Mouse (Mus musculus) hindbrain, postnatal 0 days (tissue): ENCODE data around the gene Ifnar2. TPM values are rescaled to one million over a fixed set of nuclear protein-coding genes. Genes with fewer than 3 reads are reported as not detected.

Experiments
- ATAC-seq: fragments of 200-750 bp; cut with Nextera tagmentation; 2 replicates; pipeline ENCODE4 v1.8.0; 2017; ENCODE audit warnings: mild to moderate bottlenecking, moderate TSS enrichment, moderate library complexity
- DNase-seq: peaks from one replicate; pipeline ENCODE4 v3.0.0-alpha.2; 2015; ENCODE audit warnings: low spot score
- H3K27ac ChIP-seq: fragments of 300-500 bp; sonication (generic); 2 replicates; pipeline ENCODE4 v1.5.1; 2014; ENCODE audit warnings: mild to moderate bottlenecking
- H3K27me3 ChIP-seq: fragments of 300-500 bp; sonication (generic); 2 replicates; pipeline ENCODE4 v1.6.1; 2014; ENCODE audit warnings: low read length, mixed read lengths; ENCODE audit not compliant: insufficient read depth
- H3K36me3 ChIP-seq: fragments of 300-500 bp; sonication (generic); 2 replicates; pipeline ENCODE4 v1.6.1; 2014; ENCODE audit warnings: low read length, mixed read lengths; ENCODE audit not compliant: insufficient read depth
- H3K4me1 ChIP-seq: fragments of 300-500 bp; sonication (generic); 2 replicates; pipeline ENCODE4 v1.6.1; 2014; ENCODE audit warnings: antibody characterized with exemption, low read length, mixed read lengths; ENCODE audit not compliant: insufficient read depth
- H3K4me2 ChIP-seq: fragments of 300-500 bp; sonication (generic); 2 replicates; pipeline ENCODE4 v1.6.1; 2014; ENCODE audit warnings: low read depth, mild to moderate bottlenecking, low read length, moderate library complexity, mixed read lengths
- H3K4me3 ChIP-seq: fragments of 300-500 bp; sonication (generic); 2 replicates; pipeline ENCODE4 v1.5.1; 2014; ENCODE audit warnings: low read length
- H3K9ac ChIP-seq: fragments of 300-500 bp; sonication (generic); replicated peaks from 2 replicates; pipeline ENCODE4 v1.6.1; 2014; ENCODE audit warnings: mild to moderate bottlenecking, low read length, moderate library complexity, mixed read lengths
- H3K9me3 ChIP-seq: fragments of 300-500 bp; sonication (generic); 2 replicates; pipeline ENCODE4 v1.6.1; 2016; ENCODE audit warnings: low read length, mixed read lengths
- CTCF ChIP-seq: IDR thresholded peaks from 2 replicates; pipeline ENCODE4 v1.5.1; 2016; ENCODE audit warnings: antibody characterized with exemption, control low read depth, low read depth
- WGBS: fragments of 180-500 bp; shearing (Covaris S2); extraction: QIAGEN DNeasy Blood & Tissue Kit; methylation state at CpG from one replicate; pipeline ENCODE4 v1.1.7; 2014; 5-methylcytosine and 5-hydroxymethylcytosine counted together
- polyA plus RNA-seq: library from polyadenylated mRNA; unstranded; fragments of >200 nt; fragmentation: Nextera tagmentation; extraction: Ambion mirVana; gene quantifications from 2 replicates; pipeline ENCODE4 v1.2.1, GENCODE M21; 2015
- total RNA-seq: library from RNA; depleted of rRNA; stranded (reverse); fragments of >200 nt; gene quantifications from 2 replicates; pipeline ENCODE4 v1.2.3, GENCODE M21; 2014

The Ifnar2 gene
- total and polyA plus RNA-seq, 2 experiments from 2014 or later: 20.9 to 49.9 TPM

DNA sequence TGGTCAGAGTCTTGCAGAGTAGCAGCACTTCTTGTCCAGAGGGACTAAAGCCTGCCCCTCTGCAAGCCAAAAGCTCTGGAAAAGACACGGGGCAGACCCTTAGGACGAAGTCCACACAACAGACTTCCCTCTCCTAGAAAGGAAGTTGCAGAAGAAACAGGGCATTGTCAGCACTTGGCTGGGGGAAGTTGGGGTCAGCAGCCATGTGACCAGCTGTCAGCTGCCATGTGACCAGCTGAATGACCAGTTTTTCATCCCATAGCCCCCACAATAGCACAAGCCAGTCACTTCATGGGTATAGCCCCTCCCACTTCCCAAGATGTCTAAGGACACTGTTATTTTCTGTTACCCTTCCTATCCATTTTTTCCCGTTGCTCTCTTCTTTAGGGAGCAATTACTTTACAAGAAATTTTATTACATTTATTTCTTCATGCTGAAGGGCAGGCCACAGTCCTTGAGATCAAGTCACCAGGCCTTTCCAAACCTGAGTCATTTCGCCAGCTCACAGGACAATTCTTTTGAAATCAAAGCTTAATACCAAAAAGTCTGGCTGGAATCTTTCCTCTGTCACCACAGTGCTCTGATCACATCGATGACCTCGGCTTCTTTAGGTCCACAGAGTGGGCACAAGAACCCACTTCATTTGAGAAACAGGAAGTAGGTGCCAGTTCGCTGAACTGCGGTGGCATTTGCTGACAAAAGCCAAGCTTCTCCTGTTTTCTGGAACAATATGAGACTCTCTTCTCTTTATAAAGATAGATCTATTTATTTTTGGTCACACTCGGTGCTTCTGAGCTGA, 43.0 kb downstream of the Ifnar2 start:
- H3K36me3 ChIP-seq: peaks cover 3% of the 10 kb centered on the region; the same call in 1 of the 2 replicates
- H3K9ac ChIP-seq: no peak overlapping the region
- 81% methylated on average over 9 of the region's 9 CpGs for WGBS
- no peak overlapping the region for H3K27ac ChIP-seq
- DNase-seq: no peak
- H3K27me3 ChIP-seq: no peaks in the 10 kb centered on the region
- no peaks in the 10 kb centered on the region for H3K4me1 ChIP-seq
- no peak overlapping the region for H3K4me2 ChIP-seq
- H3K4me3 ChIP-seq: no peak overlapping the region
- no peaks in the 10 kb centered on the region for H3K9me3 ChIP-seq
- ATAC-seq: no peak
- TF ChIP-seq CTCF: no peak

DNA sequence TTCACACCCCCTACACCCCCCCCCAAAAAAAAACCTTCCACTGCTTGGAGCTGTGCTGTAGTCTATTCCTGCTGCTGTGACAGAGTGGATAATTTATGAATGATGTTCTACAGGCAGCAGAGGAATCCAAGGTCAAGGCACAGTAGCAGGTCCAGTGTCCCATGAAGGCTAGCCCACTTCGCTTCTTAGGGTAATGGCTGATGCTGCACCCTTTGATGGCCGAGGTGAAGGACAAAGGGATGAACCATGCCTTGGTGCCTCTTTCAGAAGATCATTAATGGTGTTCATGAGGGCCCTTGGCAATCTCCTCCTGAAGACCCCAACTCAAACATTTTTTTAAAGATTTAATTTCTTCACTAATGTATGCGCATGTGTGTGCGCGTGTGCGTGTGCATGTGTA, 43.8 kb downstream of the Ifnar2 start:
- H3K4me3 ChIP-seq: no peak overlapping the region

DNA sequence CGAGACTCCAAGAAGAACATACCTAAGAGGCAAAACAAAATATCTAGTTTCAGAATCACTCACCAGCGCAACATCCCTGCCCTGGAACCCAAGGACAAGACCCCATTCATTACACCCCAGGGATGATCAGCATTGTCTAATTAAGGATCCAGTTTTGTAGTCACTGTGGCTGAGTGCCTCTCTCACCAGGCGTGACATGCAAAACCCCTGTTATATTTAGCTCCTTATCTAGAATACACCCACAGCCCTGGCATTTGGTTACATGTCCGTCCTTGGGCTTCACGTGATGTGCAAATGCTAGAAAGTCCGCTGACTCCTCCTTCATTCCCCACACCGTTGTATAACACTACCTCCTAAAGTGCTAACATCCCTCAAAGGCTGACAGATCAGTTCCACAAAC, 44.4 kb downstream of the Ifnar2 start:
- Histone ChIP-seq H3K4me3 (no peak overlapping the region), H3K27ac (no peak overlapping the region), H3K36me3 (peaks cover 3% of the 10 kb centered on the region; the same call in 1 of the 2 replicates), H3K4me1 (no peaks in the 10 kb centered on the region), H3K9ac (no peak overlapping the region), H3K4me2 (no peak overlapping the region), H3K27me3 (no peaks in the 10 kb centered on the region), H3K9me3 (no peaks in the 10 kb centered on the region)
- ATAC-seq: no peak
- no peak for TF ChIP-seq CTCF
- no peak for DNase-seq
- 75% methylated on average over 7 of the region's 7 CpGs for WGBS

More for the DNA sequence above, 43.8 kb downstream of the Ifnar2 start:
- DNase-seq (no peak), ATAC-seq (no peak)
- 97% methylated on average over 6 of the region's 6 CpGs for WGBS
- no peak for TF ChIP-seq CTCF
- no peaks in the 10 kb centered on the region for H3K9me3 ChIP-seq
- H3K27me3 ChIP-seq: no peaks in the 10 kb centered on the region
- no peak overlapping the region for H3K9ac ChIP-seq
- H3K36me3 ChIP-seq: peaks cover 3% of the 10 kb centered on the region; the same call in 1 of the 2 replicates
- no peak overlapping the region for H3K27ac ChIP-seq
- H3K4me1 ChIP-seq: no peaks in the 10 kb centered on the region
- no peak overlapping the region for H3K4me2 ChIP-seq

DNA sequence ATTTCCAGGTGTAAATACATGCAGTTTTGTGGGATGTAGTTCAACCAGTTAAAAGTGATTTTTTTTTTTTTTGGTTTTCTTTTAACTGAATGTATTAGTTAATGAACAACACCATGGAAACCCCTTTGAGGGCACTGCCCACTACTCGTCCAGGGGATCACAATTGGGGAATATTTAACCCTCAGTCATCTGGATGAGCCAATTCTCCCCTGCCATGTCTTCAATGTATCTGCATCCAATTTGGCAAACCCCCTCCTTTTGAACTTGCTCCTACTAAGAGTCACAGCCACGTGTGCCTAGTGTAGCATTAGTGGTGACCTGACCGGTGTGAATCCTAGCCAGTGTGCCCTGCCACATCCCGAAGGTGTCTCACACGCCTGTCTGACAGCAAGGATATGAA, 45.9 kb downstream of the Ifnar2 start:
- WGBS: 73% methylated on average over 5 of the region's 5 CpGs
- H3K4me1 ChIP-seq: no peaks in the 10 kb centered on the region

DNA sequence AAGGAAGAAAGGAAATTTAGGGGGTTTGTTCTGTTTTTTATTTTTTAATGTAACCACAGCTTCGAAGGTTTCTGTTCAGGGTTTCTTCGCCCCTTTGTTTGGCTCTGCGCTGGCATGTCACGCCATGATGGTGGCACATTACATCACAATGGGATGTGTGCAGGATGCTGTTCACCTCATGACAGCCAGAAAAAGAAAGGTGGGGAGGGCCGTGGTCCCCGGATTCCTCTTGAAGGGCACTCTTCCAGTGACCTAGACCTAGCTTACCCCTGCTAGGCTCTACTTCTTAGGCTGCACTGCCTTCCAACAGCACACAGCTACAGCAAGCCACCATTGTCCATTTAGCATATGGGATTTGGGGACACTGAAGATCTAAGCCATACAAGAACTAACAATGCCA, 53.2 kb downstream of the Ifnar2 start:
- 82% methylated on average over 6 of the region's 6 CpGs for WGBS
- DNase-seq: no peak
- H3K36me3 ChIP-seq: no peaks in the 10 kb centered on the region

More for the DNA sequence above, 45.9 kb downstream of the Ifnar2 start:
- Histone ChIP-seq H3K9me3 (no peaks in the 10 kb centered on the region), H3K4me3 (no peak overlapping the region), H3K4me2 (no peak overlapping the region), H3K27ac (no peak overlapping the region), H3K27me3 (no peaks in the 10 kb centered on the region), H3K9ac (no peak overlapping the region), H3K36me3 (peaks cover 3% of the 10 kb centered on the region; the same call in 1 of the 2 replicates)
- DNase-seq (no peak), ATAC-seq (no peak)
- no peak for TF ChIP-seq CTCF

DNA sequence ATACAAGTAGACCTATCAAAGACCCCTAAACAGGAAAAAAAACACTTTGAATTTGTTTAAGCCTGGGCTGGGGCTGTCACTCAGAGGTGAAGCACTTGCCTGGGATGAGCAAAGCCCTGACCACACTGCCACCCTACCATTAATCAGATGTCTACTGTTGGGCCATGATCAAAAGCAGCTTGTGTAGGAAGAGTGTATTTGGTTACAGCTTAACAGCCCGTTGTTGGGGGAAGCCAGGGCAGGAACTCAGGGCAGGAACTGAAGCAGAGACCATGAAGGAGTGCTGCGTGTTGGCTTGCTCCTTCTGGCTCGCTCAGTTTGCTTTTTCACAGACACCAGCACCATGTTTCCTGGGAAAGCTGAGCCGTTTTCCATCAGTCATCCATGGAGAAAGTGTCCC, 54.0 kb downstream of the Ifnar2 start:
- Histone ChIP-seq H3K9ac (no peak overlapping the region), H3K4me1 (no peaks in the 10 kb centered on the region), H3K27me3 (no peaks in the 10 kb centered on the region), H3K36me3 (no peaks in the 10 kb centered on the region), H3K27ac (no peak overlapping the region), H3K9me3 (no peaks in the 10 kb centered on the region), H3K4me2 (no peak overlapping the region), H3K4me3 (no peak overlapping the region)
- ATAC-seq (no peak), DNase-seq (no peak)
- no peak for TF ChIP-seq CTCF
- WGBS: 81% methylated on average over 4 of the region's 4 CpGs

More for the DNA sequence above, 53.2 kb downstream of the Ifnar2 start:
- H3K9ac ChIP-seq: no peak overlapping the region
- H3K4me1 ChIP-seq: no peaks in the 10 kb centered on the region
- ATAC-seq: no peak
- no peak overlapping the region for H3K4me2 ChIP-seq
- no peaks in the 10 kb centered on the region for H3K9me3 ChIP-seq
- no peaks in the 10 kb centered on the region for H3K27me3 ChIP-seq
- H3K4me3 ChIP-seq: no peak overlapping the region
- no peak for TF ChIP-seq CTCF
- no peak overlapping the region for H3K27ac ChIP-seq

DNA sequence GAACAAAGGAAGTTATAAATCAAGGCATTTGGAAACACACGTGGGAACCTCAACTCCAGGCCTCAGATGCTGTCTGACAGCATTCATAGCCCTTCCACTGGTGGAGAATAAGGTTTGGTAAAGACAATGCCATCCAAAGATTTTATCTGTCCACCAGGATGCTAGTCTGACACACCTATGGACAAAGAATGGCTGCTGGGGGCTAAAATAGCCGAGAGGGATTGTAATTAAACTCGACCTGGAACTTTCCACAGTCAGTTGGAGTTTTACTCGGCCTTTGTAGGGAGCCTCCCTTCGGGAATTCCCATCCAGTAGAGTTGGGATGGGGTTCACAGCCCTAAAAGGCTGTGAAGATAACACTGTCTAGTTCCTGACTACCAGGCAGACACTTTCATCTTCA, 54.9 kb downstream of the Ifnar2 start:
- Histone ChIP-seq H3K27ac (no peak overlapping the region), H3K4me1 (no peaks in the 10 kb centered on the region), H3K4me2 (no peak overlapping the region), H3K36me3 (no peaks in the 10 kb centered on the region), H3K9ac (no peak overlapping the region), H3K9me3 (no peaks in the 10 kb centered on the region), H3K4me3 (no peak overlapping the region), H3K27me3 (no peaks in the 10 kb centered on the region)
- no peak for TF ChIP-seq CTCF
- ATAC-seq (no peak), DNase-seq (no peak)
- 78% methylated on average over 5 of the region's 5 CpGs for WGBS
